In the genomic region with DNA sequence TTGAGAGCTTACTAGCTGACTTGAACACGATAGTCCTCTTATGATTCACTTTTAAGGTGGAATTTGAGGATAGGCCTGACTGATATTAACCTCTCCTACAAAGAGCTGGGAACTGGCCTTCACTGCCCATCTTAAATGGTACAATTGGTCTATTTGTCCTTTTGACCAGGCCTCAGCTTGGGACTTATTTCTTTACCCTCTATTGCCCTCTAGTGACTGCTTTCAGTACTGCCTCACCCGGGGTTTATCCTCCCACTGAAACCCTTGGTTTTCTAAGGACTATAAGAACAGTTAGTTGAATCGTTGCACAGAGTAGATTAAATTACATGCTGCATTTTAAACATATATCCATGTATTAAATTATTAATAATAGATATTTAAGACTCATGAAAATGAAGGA, we compare ENCODE assay signal across 8 mouse cellular contexts. TPM values are rescaled to one million over a fixed set of nuclear protein-coding genes. Genes with fewer than 3 reads are reported as not detected.
DNase-seq lines count a peak whose midpoint lies in the region; ATAC-seq and TF ChIP-seq lines count a peak whose summit lies in the region.

No protein-coding gene starts in this region.

- no peaks in the 10 kb centered on the region for H3K27me3 ChIP-seq in heart, embryonic 12.5 days (replicated peaks)
- no peaks in the 10 kb centered on the region for H3K27me3 ChIP-seq in kidney, embryonic 16.5 days (ENCODE audit: insufficient read depth, low read length)
- no peaks in the 10 kb centered on the region for H3K27me3 ChIP-seq in liver, adult 2 months (ENCODE audit: control insufficient read depth, insufficient read depth, low read length)
- H3K27me3 ChIP-seq in neural tube, embryonic 13.5 days: no peaks in the 10 kb centered on the region

- H3K27ac ChIP-seq in heart, embryonic 12.5 days (ENCODE audit: poor library complexity, severe bottlenecking): no peak overlapping the region
- no peak overlapping the region for H3K27ac ChIP-seq in kidney, embryonic 16.5 days (ENCODE audit: low read length)
- H3K27ac ChIP-seq in liver, adult 2 months (replicated peaks; ENCODE audit: insufficient read depth, low read depth, low read length): no peak overlapping the region
- no peak overlapping the region for H3K27ac ChIP-seq in neural tube, embryonic 13.5 days (replicated peaks)

- 26% methylated on average over 3 of the region's 3 CpGs for WGBS in heart, embryonic 12.5 days
- WGBS in kidney, embryonic 16.5 days: 26% methylated on average over 3 of the region's 3 CpGs
- WGBS in liver, adult 2 months: 26% methylated on average over 3 of the region's 3 CpGs
- WGBS in neural tube, embryonic 13.5 days: 33% methylated on average over 3 of the region's 3 CpGs

- peak; percentile 34 for TF ChIP-seq CTCF in liver, adult 2 months (IDR thresholded peaks at IDR 0.05; ENCODE audit: low read depth, low read length)

- H3K79me2 ChIP-seq in liver, adult 2 months (ENCODE audit: control insufficient read depth, insufficient read depth, low read length): no peaks in the 10 kb centered on the region

- TF ChIP-seq POLR2A in liver, adult 2 months (IDR thresholded peaks at IDR 0.05; ENCODE audit: extremely low read depth, insufficient read depth, low read length): no peak

- ATAC-seq in heart, embryonic 12.5 days (ENCODE audit: insufficient number of reproducible peaks, low FRiP score): peak; percentile 22; the same call in 1 of the 2 replicates
- peak; percentile 63; the same call in 1 of the 2 replicates for ATAC-seq in kidney, embryonic 16.5 days (ENCODE audit: low FRiP score, low TSS enrichment)
- 0 out of 2 replicates have a peak, but pooled peaks have one; percentile 27 for ATAC-seq in neural tube, embryonic 13.5 days (ENCODE audit: low read depth)

- H3K4me2 ChIP-seq in heart, embryonic 12.5 days: no peak overlapping the region
- no peak overlapping the region for H3K4me2 ChIP-seq in kidney, embryonic 16.5 days (replicated peaks; ENCODE audit: low read depth, low read length)
- no peak overlapping the region for H3K4me2 ChIP-seq in neural tube, embryonic 13.5 days

- H3K4me1 ChIP-seq in heart, embryonic 12.5 days (replicated peaks): peaks cover 9% of the 10 kb centered on the region
- H3K4me1 ChIP-seq in kidney, embryonic 16.5 days (ENCODE audit: insufficient read depth, low read length): no peaks in the 10 kb centered on the region
- no peaks in the 10 kb centered on the region; the same call in 1 of the 2 replicates for H3K4me1 ChIP-seq in liver, adult 2 months (ENCODE audit: control insufficient read depth, insufficient read depth, low read length)
- no peaks in the 10 kb centered on the region for H3K4me1 ChIP-seq in neural tube, embryonic 13.5 days (replicated peaks)

- no peaks in the 10 kb centered on the region for H3K9me3 ChIP-seq in heart, embryonic 12.5 days (replicated peaks)
- H3K9me3 ChIP-seq in kidney, embryonic 16.5 days (ENCODE audit: low read length): no peaks in the 10 kb centered on the region
- no peaks in the 10 kb centered on the region for H3K9me3 ChIP-seq in neural tube, embryonic 13.5 days

- no peak overlapping the region for H3K4me3 ChIP-seq in heart, embryonic 12.5 days
- H3K4me3 ChIP-seq in kidney, embryonic 16.5 days (ENCODE audit: low read length): no peak overlapping the region
- H3K4me3 ChIP-seq in liver, adult 2 months (ENCODE audit: insufficient read depth, low read depth, low read length): no peak overlapping the region
- H3K4me3 ChIP-seq in neural tube, embryonic 13.5 days: no peak overlapping the region

- H3K36me3 ChIP-seq in heart, embryonic 12.5 days: no peaks in the 10 kb centered on the region
- H3K36me3 ChIP-seq in kidney, embryonic 16.5 days (ENCODE audit: insufficient read depth, low read length): no peaks in the 10 kb centered on the region
- no peaks in the 10 kb centered on the region for H3K36me3 ChIP-seq in liver, adult 2 months (ENCODE audit: control insufficient read depth, insufficient read depth, low read length)
- no peaks in the 10 kb centered on the region for H3K36me3 ChIP-seq in neural tube, embryonic 13.5 days

- no peak overlapping the region for H3K9ac ChIP-seq in heart, embryonic 12.5 days
- H3K9ac ChIP-seq in kidney, embryonic 16.5 days (replicated peaks; ENCODE audit: low read length): no peak overlapping the region
- no peak overlapping the region for H3K9ac ChIP-seq in liver, adult 2 months (ENCODE audit: low read depth, low read length)
- no peak overlapping the region for H3K9ac ChIP-seq in neural tube, embryonic 13.5 days

- DNase-seq in B cell, adult 2 months: peak; percentile 67 to 75
- peak; percentile 65 to 75 for DNase-seq in adrenal gland, adult 18-20 months (ENCODE audit: low spot score in 2 of 2)
- peak; percentile 49 for DNase-seq in embryo, embryonic 11.5 days (ENCODE audit: low read depth, low spot score)
- peak; percentile 44 for DNase-seq in liver, adult 2 months (ENCODE audit: extremely low read depth, low read depth, low spot score)
- peak; percentile 55 for DNase-seq in thymus, postnatal 0 days (ENCODE audit: low spot score)

RNA-seq across cellular contexts. Expression of a gene that starts 39.4 kb away (rescaled TPM):
- total RNA-seq in adrenal gland, adult 18-20 months (2021): under 1 TPM; 0.16 to 0.23 TPM
- 0.63 and 0.80 TPM in 2 replicates for polyA plus RNA-seq in heart, embryonic 12.5 days (2016; fragmentation: Nextera tagmentation; extraction: Ambion mirVana)
- polyA plus RNA-seq in kidney, embryonic 16.5 days (2015; fragmentation: Nextera tagmentation; extraction: Ambion mirVana): 1.3 and 2.1 TPM in 2 replicates
- not detected in 2 replicates for total RNA-seq in liver, adult 2 months (2014; rRNA removed)
- polyA plus RNA-seq in liver, adult 2 months (2012; rRNA removed): not detected in 2 replicates
- 0.39 and 0.56 TPM in 2 replicates for polyA plus RNA-seq in neural tube, embryonic 13.5 days (2015; fragmentation: Nextera tagmentation; extraction: Ambion mirVana)
- polyA plus RNA-seq in thymus, postnatal 0 days (2015; fragmentation: Nextera tagmentation; extraction: Ambion mirVana): 0.26 and 0.27 TPM in 2 replicates
